Mouse (Mus musculus) spleen, adult 2 months (tissue): ENCODE data around the gene Akap8. TPM values are rescaled to one million over a fixed set of nuclear protein-coding genes. Genes with fewer than 3 reads are reported as not detected.

Experiments
- DNase-seq, 2 experiments: peaks; one replicate each; pipeline versions ENCODE4 v3.0.0 to v3.0.0-alpha.2; 2012 to 2021; ENCODE audit warnings: low spot score in 2 of 2, low read depth in 1 of 2
- H3K27ac ChIP-seq: fragments of 200-500 bp; 2 replicates; pipeline ENCODE4 v1.5.1; 2012; ENCODE audit warnings: low read length, inconsistent platforms; ENCODE audit not compliant: insufficient read depth
- H3K27me3 ChIP-seq: fragments of 200-500 bp; 2 replicates; pipeline ENCODE4 v1.6.1; 2012; ENCODE audit warnings: mild to moderate bottlenecking, moderate library complexity, low read length, inconsistent platforms; ENCODE audit not compliant: control insufficient read depth, insufficient read depth
- H3K36me3 ChIP-seq: fragments of 200-500 bp; 2 replicates; pipeline ENCODE4 v1.6.1; 2012; ENCODE audit warnings: mild to moderate bottlenecking, low read length, inconsistent platforms; ENCODE audit not compliant: control insufficient read depth, insufficient read depth
- H3K4me1 ChIP-seq: fragments of 200-500 bp; 2 replicates; pipeline ENCODE4 v1.6.1; 2011; ENCODE audit warnings: inconsistent platforms; ENCODE audit not compliant: control insufficient read depth, insufficient read depth, insufficient read length
- H3K4me3 ChIP-seq: fragments of 200-500 bp; 2 replicates; pipeline ENCODE4 v1.5.1; 2011; ENCODE audit warnings: mild to moderate bottlenecking, inconsistent platforms; ENCODE audit not compliant: insufficient read depth, insufficient read length; ENCODE audit errors: extremely low read depth
- CTCF ChIP-seq: fragments of 200-500 bp; IDR thresholded peaks from 2 replicates; pipeline ENCODE4 v1.5.1; 2011; ENCODE audit warnings: mild to moderate bottlenecking, inconsistent platforms; ENCODE audit not compliant: insufficient read depth, insufficient read length, insufficient replicate concordance; ENCODE audit errors: extremely low read depth
- POLR2A ChIP-seq: fragments of 200-500 bp; IDR thresholded peaks from 2 replicates; pipeline ENCODE4 v1.6.1; 2011; ENCODE audit warnings: low read depth, low read length, inconsistent platforms
- WGBS: fragments of 180-500 bp; shearing (Covaris S2); methylation state at CpG from one replicate; pipeline ENCODE4 v1.1.7; 2018; 5-methylcytosine and 5-hydroxymethylcytosine counted together
- polyA plus RNA-seq: library from polyadenylated mRNA; depleted of rRNA; stranded (reverse); fragments of >200 nt; gene quantifications from 2 replicates; pipeline ENCODE4 v1.2.3, GENCODE M21; 2012

Akap8 gene
- polyA plus RNA-seq, 1 experiment: 105 TPM

DNA sequence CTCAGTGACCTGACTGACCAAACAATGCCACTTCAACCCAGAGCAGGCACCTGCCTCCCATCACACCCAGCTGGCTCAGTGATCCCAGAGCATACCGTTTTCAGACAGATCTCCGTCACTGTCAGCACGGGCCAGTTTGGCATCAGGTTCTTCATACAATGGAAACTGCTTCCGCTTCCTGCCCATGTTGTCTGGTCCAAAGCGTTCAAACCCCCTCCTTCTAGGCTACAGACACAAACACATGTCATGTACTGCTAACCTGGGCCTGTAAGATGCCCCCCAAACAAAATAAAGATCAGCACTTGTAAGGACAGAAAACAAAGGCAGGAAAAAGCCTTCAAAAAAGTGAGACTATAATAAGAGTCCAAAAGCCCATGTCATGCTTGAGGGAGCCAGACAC is 5.5 kb downstream of the Akap8 start:
- no peak for DNase-seq
- Histone ChIP-seq H3K36me3 (peaks cover 56% of the 10 kb centered on the region), H3K4me1 (peaks cover 5% of the 10 kb centered on the region; the same call in 1 of the 2 replicates), H3K27ac (no peak overlapping the region), H3K27me3 (no peaks in the 10 kb centered on the region), H3K4me3 (no peak overlapping the region)
- no peak for TF ChIP-seq POLR2A
- no peak for TF ChIP-seq CTCF
- 93% methylated on average over 5 of the region's 5 CpGs for WGBS

GRCm38 (mm10) chr17:32313892-32314291 is 7.1 kb downstream of the Akap8 start:
- Histone ChIP-seq H3K27me3 (no peaks in the 10 kb centered on the region), H3K4me1 (peaks cover under 1% of the 10 kb centered on the region; the same call in 1 of the 2 replicates), H3K27ac (no peak overlapping the region), H3K4me3 (no peak overlapping the region), H3K36me3 (peaks cover 72% of the 10 kb centered on the region)
- 78% methylated on average over 5 of the region's 5 CpGs for WGBS
- TF ChIP-seq CTCF: no peak
- no peak for DNase-seq

GRCm38 (mm10) chr17:32312801-32313200 is 8.2 kb downstream of the Akap8 start:
- Histone ChIP-seq H3K27ac (no peak overlapping the region), H3K36me3 (peaks cover 80% of the 10 kb centered on the region), H3K4me3 (no peak overlapping the region), H3K4me1 (no peaks in the 10 kb centered on the region), H3K27me3 (no peaks in the 10 kb centered on the region)
- WGBS: 96% methylated on average over 8 of the region's 8 CpGs
- no peak for TF ChIP-seq CTCF
- no peak for TF ChIP-seq POLR2A
- no peak for DNase-seq

GRCm38 (mm10) chr17:32307963-32308362 is 13.1 kb downstream of the Akap8 start:
- no peaks in the 10 kb centered on the region for H3K4me1 ChIP-seq

DNA sequence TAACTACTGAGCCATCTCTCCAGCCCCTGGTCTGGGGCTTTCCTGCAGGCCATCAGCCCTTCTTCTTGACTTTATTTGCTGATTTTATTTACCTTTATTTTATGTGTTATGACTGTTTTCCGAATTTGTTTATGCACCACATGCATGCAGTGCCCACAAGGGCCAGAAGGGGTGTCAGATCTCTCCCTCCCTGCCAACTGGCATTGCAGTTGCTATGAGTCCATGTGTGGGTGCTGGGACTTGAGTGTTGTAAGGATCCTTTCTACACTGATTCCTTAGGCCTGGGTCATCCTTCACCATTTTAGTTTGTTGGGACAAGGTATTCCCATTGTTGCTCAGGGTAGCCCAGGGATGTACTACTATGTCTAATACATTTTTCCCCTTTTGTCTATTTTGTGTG is 22.9 kb downstream of the Akap8 start:
- no peak for DNase-seq
- WGBS: 89% methylated on average over 1 of the region's 1 CpGs
- H3K27me3 ChIP-seq: no peaks in the 10 kb centered on the region; the same call in 1 of the 2 replicates
- no peak overlapping the region for H3K27ac ChIP-seq
- H3K36me3 ChIP-seq: no peaks in the 10 kb centered on the region
- no peak for TF ChIP-seq CTCF
- TF ChIP-seq POLR2A: no peak
- no peak overlapping the region for H3K4me3 ChIP-seq
- H3K4me1 ChIP-seq: no peaks in the 10 kb centered on the region

More at GRCm38 (mm10) chr17:32307963-32308362, 13.1 kb downstream of the Akap8 start:
- 81% methylated on average over 4 of the region's 4 CpGs for whole genome bisulfite sequencing
- H3K27me3 ChIP-seq: no peaks in the 10 kb centered on the region
- H3K36me3 ChIP-seq: peaks cover 74% of the 10 kb centered on the region
- TF ChIP-seq CTCF (no peak), POLR2A (no peak)
- no peak overlapping the region for H3K27ac ChIP-seq
- DNase-seq: no peak
- H3K4me3 ChIP-seq: no peak overlapping the region

DNA sequence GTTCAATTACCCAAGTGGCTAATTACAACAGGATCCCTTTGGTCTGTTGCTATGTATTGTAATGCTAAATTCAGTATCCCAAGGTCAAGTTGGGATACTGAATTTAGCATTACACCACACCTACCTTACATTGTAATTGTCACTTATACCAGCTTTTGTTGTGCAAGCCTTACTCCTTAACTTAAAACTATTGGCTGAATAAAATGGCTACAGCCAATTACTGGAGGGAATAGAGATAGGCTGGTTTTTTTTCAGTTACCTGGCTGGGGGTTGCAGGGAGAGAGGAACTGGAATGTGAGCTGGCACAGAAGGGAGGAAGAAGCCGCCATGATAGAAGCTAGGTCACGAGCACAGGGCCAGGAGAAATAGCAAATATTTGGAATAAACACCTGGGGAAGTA is 25.1 kb downstream of the Akap8 start:
- no peak for TF ChIP-seq POLR2A
- no peak for TF ChIP-seq CTCF
- no peaks in the 10 kb centered on the region for H3K36me3 ChIP-seq
- no peak overlapping the region for H3K27ac ChIP-seq
- no peaks in the 10 kb centered on the region for H3K4me1 ChIP-seq
- H3K4me3 ChIP-seq: no peak overlapping the region
- DNase-seq: no peak
- WGBS: 95% methylated on average over 2 of the region's 2 CpGs
- no peaks in the 10 kb centered on the region; the same call in 1 of the 2 replicates for H3K27me3 ChIP-seq

GRCm38 (mm10) chr17:32295160-32295559 is 25.9 kb downstream of the Akap8 start:
- Histone ChIP-seq H3K4me1 (no peaks in the 10 kb centered on the region), H3K27ac (no peak overlapping the region), H3K4me3 (no peak overlapping the region), H3K36me3 (no peaks in the 10 kb centered on the region), H3K27me3 (no peaks in the 10 kb centered on the region; the same call in 1 of the 2 replicates)
- TF ChIP-seq POLR2A (no peak), CTCF (no peak)
- DNase-seq: no peak
- whole genome bisulfite sequencing: 87% methylated on average over 4 of the region's 4 CpGs
